Mouse (Mus musculus) cerebellum, adult 8-10 months (tissue): Measurements from ENCODE around the gene Tmem204.

Experiments
- DNase-seq: peaks from one replicate; pipeline ENCODE4 v3.0.0; 2022

The Tmem204 gene

DNA sequence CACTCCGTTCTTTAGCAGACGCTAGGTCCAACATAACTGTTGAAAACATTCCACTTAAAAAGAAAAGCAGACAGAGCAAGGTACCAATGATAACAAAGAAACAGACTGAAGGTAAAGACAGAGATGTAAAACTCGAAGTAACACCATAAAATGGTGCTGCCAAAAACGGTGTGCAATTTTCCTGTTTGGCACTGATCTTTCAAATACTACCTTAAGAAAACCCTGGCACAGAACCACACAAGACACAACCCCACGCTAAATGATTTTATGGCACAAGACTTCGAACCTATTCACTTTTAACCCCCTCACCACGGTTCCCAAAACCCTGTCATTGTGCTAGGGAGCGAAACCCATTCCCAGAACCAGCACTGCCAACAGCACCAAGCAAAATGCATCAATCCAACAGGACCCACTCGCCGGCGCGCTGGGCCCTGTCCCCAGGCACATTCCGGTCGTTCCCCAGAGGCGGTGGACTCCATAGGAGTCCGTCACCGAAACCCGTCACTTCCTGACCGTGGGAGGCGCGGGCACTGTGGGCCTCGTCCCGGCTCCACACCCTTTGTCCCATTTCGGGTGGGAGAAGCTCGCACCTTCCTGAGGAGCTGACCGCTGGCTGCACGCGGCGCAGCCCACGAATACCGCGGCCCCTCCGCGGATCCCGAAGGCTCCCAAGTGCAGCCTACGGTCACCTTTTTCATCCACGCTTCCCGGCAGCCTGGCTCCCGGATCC, 68.4 kb downstream of the Tmem204 start:
- DNase-seq = no peak

DNA sequence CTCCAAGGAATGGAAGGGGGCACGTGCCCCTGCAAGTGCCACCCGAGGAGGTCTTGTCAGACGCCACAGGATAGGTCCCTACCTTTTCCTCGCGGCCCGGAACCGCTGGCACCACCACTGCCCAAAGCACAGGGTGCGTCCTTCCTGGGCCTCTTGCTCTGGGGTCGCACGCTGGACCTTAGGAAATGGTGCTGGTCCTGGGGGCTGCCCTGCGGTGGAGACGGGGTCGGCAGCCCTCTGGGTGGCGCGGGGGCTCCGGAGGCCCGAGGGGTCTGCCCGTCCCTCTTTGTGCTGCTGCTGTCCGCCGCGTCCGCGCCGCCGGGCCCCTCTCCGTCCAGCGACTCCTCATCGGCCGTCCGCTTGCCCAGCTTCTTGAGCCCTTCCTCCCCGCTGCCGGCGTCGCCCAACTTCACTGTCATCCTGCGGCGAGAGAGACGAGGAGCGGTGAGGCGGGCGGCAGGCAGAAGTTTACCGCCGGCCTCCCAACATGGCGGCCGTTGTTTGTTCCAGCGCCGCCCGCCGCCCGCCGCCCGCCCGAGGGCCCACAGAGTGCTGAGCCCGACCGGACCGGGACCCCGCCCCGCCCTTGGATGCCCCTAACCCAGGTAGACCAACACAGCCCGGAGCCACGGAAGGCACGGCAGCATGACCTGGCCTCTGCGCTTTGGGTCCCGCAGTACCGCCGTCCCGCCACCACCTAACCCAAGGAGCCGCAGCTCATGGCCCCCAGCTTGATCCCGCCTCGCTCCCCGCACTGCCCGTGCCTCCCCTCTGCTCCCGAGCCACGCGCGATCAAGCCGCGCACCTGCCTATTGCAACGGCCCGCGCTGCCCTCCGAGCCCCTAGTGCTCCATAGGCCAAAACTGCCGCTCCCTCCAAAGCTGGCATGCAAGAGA, 69.5 kb downstream of the Tmem204 start:
- DNase-seq = no peak
